Mouse (Mus musculus) liver, embryonic 16.5 days (tissue): ENCODE measurements around the gene Surf6. TPM values are rescaled to one million over a fixed set of nuclear protein-coding genes. Genes with fewer than 3 reads are reported as not detected.
"Not testable (repeated sequence)": the region's sequence is repeated elsewhere in the genome, so short reads cannot be mapped to it uniquely, and the experiment has no call there.

ENCODE experiments used
- ATAC-seq: fragments of 200-750 bp; cut with Nextera tagmentation; 2 replicates; pipeline ENCODE4 v1.8.0; 2017; ENCODE audit warnings: low read depth, mild to moderate bottlenecking, moderate number of reproducible peaks, moderate library complexity
- H3K27ac ChIP-seq: fragments of 300-500 bp; sonication (generic); 2 replicates; pipeline ENCODE4 v1.5.1; 2014; ENCODE audit warnings: mild to moderate bottlenecking, low read length
- H3K27me3 ChIP-seq: fragments of 300-500 bp; sonication (generic); 2 replicates; pipeline ENCODE4 v1.6.1; 2014; ENCODE audit warnings: low read depth, low read length, mixed read lengths; ENCODE audit not compliant: control insufficient read depth, insufficient read depth
- H3K36me3 ChIP-seq: fragments of 300-500 bp; sonication (generic); 2 replicates; pipeline ENCODE4 v1.6.1; 2014; ENCODE audit warnings: mild to moderate bottlenecking; ENCODE audit not compliant: control insufficient read depth, insufficient read depth
- H3K4me1 ChIP-seq: fragments of 300-500 bp; sonication (generic); 2 replicates; pipeline ENCODE4 v1.6.1; 2014; ENCODE audit warnings: low read depth, low read length, mixed read lengths; ENCODE audit not compliant: control insufficient read depth
- H3K4me2 ChIP-seq: fragments of 300-500 bp; sonication (generic); 2 replicates; pipeline ENCODE4 v1.6.1; 2014; ENCODE audit warnings: low read depth, low read length, mixed read lengths
- H3K4me3 ChIP-seq: fragments of 300-500 bp; sonication (generic); 2 replicates; pipeline ENCODE4 v1.5.1; 2014; ENCODE audit warnings: low read depth, mild to moderate bottlenecking, low read length
- H3K9ac ChIP-seq: fragments of 300-500 bp; sonication (generic); 2 replicates; pipeline ENCODE4 v1.6.1; 2014; ENCODE audit warnings: low read depth, low read length
- H3K9me3 ChIP-seq: fragments of 300-500 bp; sonication (generic); replicated peaks from 2 replicates; pipeline ENCODE4 v1.6.1; 2016; ENCODE audit warnings: low read length; ENCODE audit not compliant: control insufficient read depth
- WGBS: fragments of 180-500 bp; shearing (Covaris S2); extraction: QIAGEN DNeasy Blood & Tissue Kit; methylation state at CpG from one replicate; pipeline ENCODE4 v1.1.7; 2014; ENCODE audit not compliant: insufficient replicate concordance; 5-methylcytosine and 5-hydroxymethylcytosine counted together
- polyA plus RNA-seq: library from polyadenylated mRNA; unstranded; fragments of >200 nt; fragmentation: Nextera tagmentation; extraction: Ambion mirVana; gene quantifications from 2 replicates; pipeline ENCODE4 v1.2.1, GENCODE M21; 2015

Surf6 gene
- polyA plus RNA-seq, 1 experiment from 2014 or later = 8.7 TPM

- Histone ChIP-seq H3K36me3 (peaks cover 22% of the 10 kb centered on the region), H3K27me3 (no peaks in the 10 kb centered on the region), H3K4me2 (no peak overlapping the region), H3K9me3 (no peaks in the 10 kb centered on the region), H3K4me1 (peaks cover 29% of the 10 kb centered on the region), H3K9ac (no peak overlapping the region), H3K4me3 (no peak overlapping the region), H3K27ac (no peak overlapping the region)
- WGBS = 35% methylated on average over 4 of the region's 4 CpGs
- no peak for ATAC-seq
Observed at GRCm38 (mm10) chr2:26907109-26907508, 4.4 kb upstream of the Surf6 start.

- H3K9ac ChIP-seq = no peak overlapping the region
- H3K27me3 ChIP-seq = no peaks in the 10 kb centered on the region
- H3K4me1 ChIP-seq = peaks cover 31% of the 10 kb centered on the region
- 76% methylated on average over 3 of the region's 3 CpGs for WGBS
- H3K9me3 ChIP-seq = no peaks in the 10 kb centered on the region
- H3K4me3 ChIP-seq = no peak overlapping the region
- no peak overlapping the region for H3K27ac ChIP-seq
- peaks cover 17% of the 10 kb centered on the region for H3K36me3 ChIP-seq
- ATAC-seq = no peak
- no peak overlapping the region for H3K4me2 ChIP-seq
Observed at GRCm38 (mm10) chr2:26906431-26906830, 3.8 kb upstream of the Surf6 start.

- H3K4me1 ChIP-seq = peaks cover 36% of the 10 kb centered on the region
- H3K9ac ChIP-seq = no peak overlapping the region
- H3K36me3 ChIP-seq = peaks cover 17% of the 10 kb centered on the region
- no peaks in the 10 kb centered on the region for H3K9me3 ChIP-seq
- 86% methylated on average over 2 of the region's 2 CpGs for WGBS
- no peak for ATAC-seq
- no peak overlapping the region for H3K4me3 ChIP-seq
- H3K27ac ChIP-seq = no peak overlapping the region
- no peaks in the 10 kb centered on the region for H3K27me3 ChIP-seq
- no peak overlapping the region for H3K4me2 ChIP-seq
Observed at GRCm38 (mm10) chr2:26905936-26906335, 3.3 kb upstream of the Surf6 start.

- ATAC-seq = no peak
- WGBS = 8% methylated on average over 7 of the region's 7 CpGs
- Histone ChIP-seq H3K9me3 (no peaks in the 10 kb centered on the region), H3K36me3 (peaks cover 30% of the 10 kb centered on the region), H3K4me3 (peak overlapping the region; percentile 84), H3K27me3 (no peaks in the 10 kb centered on the region), H3K9ac (peak overlapping the region; percentile 80), H3K27ac (peak overlapping the region; percentile 80), H3K4me2 (peak overlapping the region; percentile 78), H3K4me1 (peaks cover 28% of the 10 kb centered on the region)
Observed at GRCm38 (mm10) chr2:26903311-26903710, 632 bp upstream of the Surf6 start.

GRCm38 (mm10) chr2:26901834-26902400, 762 bp downstream of the Surf6 start:
- Histone ChIP-seq H3K27ac (peak overlapping the region; percentile 80), H3K36me3 (peaks cover 17% of the 10 kb centered on the region), H3K4me1 (peaks cover 23% of the 10 kb centered on the region), H3K9me3 (no peaks in the 10 kb centered on the region), H3K4me2 (peak overlapping the region; percentile 78), H3K4me3 (peak overlapping the region; percentile 84), H3K9ac (peak overlapping the region; percentile 80), H3K27me3 (no peaks in the 10 kb centered on the region)
- no peak for ATAC-seq
- WGBS = 3% methylated on average over 7 of the region's 7 CpGs

GRCm38 (mm10) chr2:26900731-26901130, 1.9 kb downstream of the Surf6 start:
- H3K9me3 ChIP-seq = no peaks in the 10 kb centered on the region
- 18% methylated on average over 1 of the region's 1 CpGs for WGBS
- no peak overlapping the region for H3K27ac ChIP-seq
- H3K9ac ChIP-seq = no peak overlapping the region
- H3K4me1 ChIP-seq = peaks cover 23% of the 10 kb centered on the region
- no peaks in the 10 kb centered on the region for H3K27me3 ChIP-seq
- no peak overlapping the region for H3K4me3 ChIP-seq
- H3K4me2 ChIP-seq = no peak overlapping the region
- no peak for ATAC-seq
- H3K36me3 ChIP-seq = peaks cover 19% of the 10 kb centered on the region

GRCm38 (mm10) chr2:26895898-26896297, 6.8 kb downstream of the Surf6 start:
- no peak for ATAC-seq
- H3K36me3 ChIP-seq = peaks cover 34% of the 10 kb centered on the region
- 0 out of 2 replicates have a peak, but pooled peaks cover under 1% of the 10 kb centered on the region for H3K4me1 ChIP-seq
- H3K27me3 ChIP-seq = no peaks in the 10 kb centered on the region
- H3K27ac ChIP-seq = no peak overlapping the region
- WGBS = 72% methylated on average over 4 of the region's 4 CpGs
- H3K9ac ChIP-seq = no peak overlapping the region
- H3K4me3 ChIP-seq = no peak overlapping the region
- H3K9me3 ChIP-seq = no peaks in the 10 kb centered on the region
- H3K4me2 ChIP-seq = no peak overlapping the region

- not testable (repeated sequence) for H3K4me3 ChIP-seq, H3K27me3 ChIP-seq, H3K9me3 ChIP-seq, ATAC-seq, H3K9ac ChIP-seq, H3K36me3 ChIP-seq, H3K4me1 ChIP-seq, H3K4me2 ChIP-seq, H3K27ac ChIP-seq
- 70% methylated on average over 4 of the region's 4 CpGs for WGBS
Observed at GRCm38 (mm10) chr2:26886170-26886569, 16.5 kb downstream of the Surf6 start.

GRCm38 (mm10) chr2:26885541-26885940, 17.1 kb downstream of the Surf6 start:
- WGBS = 74% methylated on average over 2 of the region's 2 CpGs
- not testable (repeated sequence) for H3K9me3 ChIP-seq, H3K36me3 ChIP-seq, ATAC-seq, H3K27ac ChIP-seq, H3K4me1 ChIP-seq, H3K4me3 ChIP-seq, H3K4me2 ChIP-seq, H3K9ac ChIP-seq, H3K27me3 ChIP-seq
